Mouse (Mus musculus) liver, adult 2 months (tissue): Measurements from ENCODE around the gene Gpc6.

Experiments used
- CTCF ChIP-seq: fragments of 200-500 bp; IDR thresholded peaks from 2 replicates; pipeline ENCODE4 v1.5.1; 2011; ENCODE audit warnings: low read depth, low read length, control low read depth
- POLR2A ChIP-seq: fragments of 200-500 bp; IDR thresholded peaks from 2 replicates; pipeline ENCODE4 v1.6.1; 2011; ENCODE audit warnings: low read length, control low read depth; ENCODE audit not compliant: insufficient read depth; ENCODE audit errors: extremely low read depth

DNA sequence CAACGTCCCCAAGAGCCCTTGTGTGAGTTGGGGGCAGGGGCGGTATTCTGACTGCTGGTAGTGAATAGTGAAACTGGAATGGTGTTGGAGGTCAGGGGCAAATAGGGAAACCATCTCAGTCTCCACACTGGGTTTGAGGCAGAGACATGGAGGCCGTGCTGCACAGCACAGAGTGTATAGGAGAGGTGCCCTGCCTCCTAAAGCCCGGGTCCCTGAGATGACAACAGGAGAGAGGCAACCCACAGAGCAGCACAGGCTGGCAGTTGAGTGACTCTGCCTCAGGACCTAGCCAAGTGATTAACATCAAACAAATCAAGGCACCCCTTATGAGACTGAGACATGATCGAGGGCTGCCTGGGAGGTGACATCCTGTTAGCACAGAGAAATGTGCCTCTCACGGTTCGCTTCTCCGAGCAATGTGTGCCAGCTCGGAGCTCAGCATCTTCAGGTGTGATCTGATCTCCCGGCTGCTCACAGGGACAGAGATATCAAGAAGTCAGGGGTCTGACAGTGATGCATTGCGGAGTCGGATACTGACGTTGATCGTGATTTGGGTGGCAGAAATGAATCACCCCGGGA lies 860.5 kb downstream of the Gpc6 start:
- no peak for TF ChIP-seq CTCF
- no peak for TF ChIP-seq POLR2A
